Mouse (Mus musculus) CH12F3 (cell line): ENCODE data around the gene Ccdc171.
"Not testable (repeated sequence)": the region's sequence is repeated elsewhere in the genome, so short reads cannot be mapped to it uniquely, and the experiment has no call there.

Experiments used
- in situ Hi-C: fragments of 300-500 bp; cut with MboI; formaldehyde crosslinking; loops from 2 replicates; pipeline ENCODE4 v1.14.3; 2020; ENCODE audit warnings: low sequenced_read_pairs

Ccdc171 gene

DNA sequence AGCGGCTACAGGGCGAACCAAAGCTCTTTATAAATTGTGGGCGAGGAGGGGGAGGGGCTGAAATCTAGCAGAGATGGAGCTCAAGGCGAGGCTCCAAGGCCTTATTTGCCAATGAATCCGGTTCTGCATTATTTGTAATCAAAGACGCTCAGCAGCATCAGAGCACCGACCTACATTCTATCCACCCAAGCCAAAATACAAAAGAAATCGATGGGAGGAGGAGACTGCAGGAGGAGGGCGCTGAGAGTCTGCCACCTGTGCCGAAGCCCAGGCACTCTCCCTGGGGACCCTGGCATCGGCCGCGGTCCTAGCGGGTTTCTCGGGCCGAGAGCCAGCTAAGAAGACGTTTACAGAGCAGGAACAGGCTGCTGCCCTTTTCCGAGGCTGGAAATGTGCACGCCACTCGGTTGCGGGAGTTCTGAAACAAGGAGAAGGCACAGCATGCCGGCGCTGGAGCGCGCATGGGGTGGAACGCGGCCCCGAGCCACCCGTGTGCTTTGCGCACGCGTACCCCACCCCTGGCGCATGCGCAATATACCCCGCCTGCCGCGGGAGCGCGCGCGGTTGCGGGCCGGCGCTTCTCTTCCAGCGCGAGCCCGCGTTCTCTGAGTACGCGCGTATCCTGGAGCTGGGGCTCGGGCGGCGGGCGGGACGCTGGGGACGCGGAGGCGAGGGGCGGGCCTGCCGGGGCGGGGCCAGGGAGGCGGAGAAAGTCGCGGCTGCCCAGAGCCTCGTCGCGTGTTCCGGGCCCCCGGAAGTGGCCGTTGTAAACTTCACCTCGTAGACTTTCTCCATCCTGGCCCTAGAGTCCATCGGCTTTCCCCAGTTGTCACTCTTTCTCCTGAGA is at the start of gene Ccdc171:
TSS of gene Ccdc171 (plus strand) at position 703 of the 847 bp plus-strand sequence.
- in situ Hi-C loops, result no loop called here

DNA sequence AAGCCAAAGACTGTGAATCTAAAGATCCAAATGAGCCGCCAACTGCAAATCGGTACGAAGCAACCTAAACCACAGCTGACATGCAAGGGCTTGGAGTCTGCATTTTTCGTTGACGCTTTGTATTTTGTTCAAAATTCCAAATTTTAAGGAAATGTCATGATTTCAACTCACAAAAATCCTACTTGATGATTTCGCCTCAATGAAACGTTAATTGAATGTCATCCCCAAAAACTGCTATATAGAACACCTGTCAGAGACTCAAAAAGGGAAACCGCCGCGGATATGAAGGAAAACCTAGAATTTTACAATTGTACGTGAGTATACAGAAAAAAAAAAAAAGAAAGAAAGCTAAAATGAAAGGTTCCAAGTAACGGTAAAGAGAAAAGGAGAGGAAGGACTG is 40.1 kb upstream of the Ccdc171 start:
- in situ Hi-C loops, result no loop called here

DNA sequence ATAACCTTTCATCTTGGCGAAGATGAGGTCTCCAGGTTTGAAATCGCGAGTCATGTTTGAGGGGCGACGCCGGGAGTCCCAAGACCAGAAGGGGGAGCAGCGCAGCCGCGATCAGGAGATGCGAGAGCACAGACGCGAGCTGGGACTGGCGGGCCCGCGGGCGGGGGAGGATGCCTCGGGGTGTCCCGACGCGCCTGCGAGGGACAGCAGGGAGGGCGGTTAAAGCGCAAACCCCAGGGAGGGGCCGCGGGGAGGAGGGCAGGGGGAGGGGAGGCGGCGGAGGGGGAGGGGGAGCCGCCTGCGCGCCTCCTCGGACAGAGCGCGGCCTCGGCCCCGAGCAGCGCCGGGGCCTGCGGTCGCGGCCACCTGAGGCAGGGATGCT is 39.6 kb upstream of the Ccdc171 start:
- in situ Hi-C loops, result no loop called here

DNA sequence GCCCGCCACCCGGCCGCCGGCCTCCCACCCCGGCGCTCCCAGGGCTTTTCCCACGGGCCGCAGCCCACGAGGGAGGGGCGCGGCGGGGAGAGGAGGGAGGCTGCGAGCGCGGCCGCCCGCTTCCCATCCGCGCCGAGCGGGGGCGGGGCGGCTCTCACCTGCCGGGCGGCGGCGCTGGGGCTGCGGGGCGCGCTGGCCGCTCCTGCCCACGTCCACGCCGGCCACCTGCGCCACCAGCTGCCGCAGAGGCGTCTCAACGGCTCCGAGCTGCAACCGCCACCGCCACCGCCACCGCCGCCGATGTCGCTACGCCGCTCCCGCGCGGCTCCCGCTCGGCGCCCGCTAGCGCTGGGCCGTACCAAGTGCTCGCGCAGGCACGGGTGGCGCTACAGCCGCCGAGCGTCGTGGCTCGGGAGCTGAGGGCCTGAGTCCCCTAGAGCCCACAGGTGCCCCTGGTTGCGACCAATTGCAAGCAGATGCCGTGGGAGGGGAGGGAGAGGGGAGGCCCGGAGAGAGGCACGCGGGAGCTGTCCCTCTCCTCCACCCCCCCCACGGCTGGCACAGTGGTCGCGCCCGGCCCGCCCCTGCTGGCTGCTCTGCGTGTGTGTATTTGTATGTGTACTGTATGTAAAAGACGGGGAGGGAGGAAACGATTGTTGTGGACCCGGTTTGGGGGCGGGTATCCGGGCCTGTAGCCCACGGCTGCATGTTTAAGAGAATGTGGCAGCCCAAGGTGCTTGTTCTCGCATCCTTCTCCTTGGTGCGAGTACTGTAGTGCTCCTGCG is 39.0 kb upstream of the Ccdc171 start, which contains the start of gene Psip1:
TSS of gene Psip1 (minus strand) at position 343 of the 785 bp plus-strand sequence.
- in situ Hi-C loops, result no loop called here

DNA sequence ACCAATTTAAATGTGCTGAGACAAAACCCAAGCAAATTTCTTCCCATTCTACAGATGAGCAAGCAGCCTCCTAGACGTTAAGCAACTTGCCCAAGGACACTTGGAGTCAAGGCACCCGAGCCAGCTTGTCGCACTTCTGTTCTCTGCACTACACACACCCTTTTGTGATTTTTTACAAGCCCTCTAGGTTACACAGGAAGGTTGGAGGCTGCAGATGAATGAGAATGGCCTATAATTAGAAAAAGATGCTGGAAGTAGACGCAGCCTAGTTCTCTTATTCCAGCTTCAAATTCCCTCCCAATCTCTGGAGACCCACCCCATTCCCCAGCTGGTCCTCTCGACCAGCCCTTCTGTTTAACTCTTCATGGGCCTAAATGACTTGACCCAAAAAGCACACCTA is 36.2 kb upstream of the Ccdc171 start:
- in situ Hi-C loops, result no loop called here

DNA sequence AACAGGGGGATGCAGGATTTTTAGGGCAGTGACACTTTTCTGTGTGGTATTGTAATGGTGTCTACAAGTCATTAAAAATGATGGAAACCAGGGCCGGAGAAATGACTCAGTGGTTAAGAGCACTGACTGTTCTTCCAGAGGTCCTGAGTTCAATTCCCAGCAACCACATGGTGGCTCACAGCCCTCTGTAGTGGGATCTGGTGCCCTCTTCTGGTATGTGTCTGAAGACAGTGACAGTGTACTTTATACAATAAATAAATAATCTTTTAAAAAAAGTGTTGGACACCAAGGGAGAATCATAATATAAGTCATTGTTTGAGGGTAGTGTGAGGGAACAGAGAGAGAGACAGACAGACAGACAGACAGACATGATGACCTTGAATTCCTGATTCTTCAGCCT is 32.2 kb upstream of the Ccdc171 start:
- in situ Hi-C loops, result no loop called here

DNA sequence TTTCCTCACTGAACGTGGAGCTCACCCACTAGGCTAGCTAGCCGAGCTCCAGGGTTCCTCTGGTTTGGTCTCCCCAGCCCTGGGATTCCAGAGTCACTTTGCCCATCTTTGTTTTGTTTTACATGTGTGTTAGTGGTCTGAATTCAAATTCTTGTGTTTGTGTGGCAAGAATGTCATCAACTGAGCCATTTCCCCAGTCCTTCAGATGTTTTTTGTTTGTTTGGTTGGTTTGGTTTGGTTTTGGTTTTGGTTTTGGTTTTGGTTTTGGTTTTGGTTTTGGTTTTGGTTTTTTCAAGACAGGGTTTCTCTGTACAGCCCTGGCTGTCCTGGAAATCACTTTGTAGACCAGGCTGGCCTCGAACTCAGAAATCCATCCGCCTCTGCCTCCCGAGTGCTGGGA is 28.3 kb upstream of the Ccdc171 start:
- in situ Hi-C loops, result not testable (repeated sequence)

DNA sequence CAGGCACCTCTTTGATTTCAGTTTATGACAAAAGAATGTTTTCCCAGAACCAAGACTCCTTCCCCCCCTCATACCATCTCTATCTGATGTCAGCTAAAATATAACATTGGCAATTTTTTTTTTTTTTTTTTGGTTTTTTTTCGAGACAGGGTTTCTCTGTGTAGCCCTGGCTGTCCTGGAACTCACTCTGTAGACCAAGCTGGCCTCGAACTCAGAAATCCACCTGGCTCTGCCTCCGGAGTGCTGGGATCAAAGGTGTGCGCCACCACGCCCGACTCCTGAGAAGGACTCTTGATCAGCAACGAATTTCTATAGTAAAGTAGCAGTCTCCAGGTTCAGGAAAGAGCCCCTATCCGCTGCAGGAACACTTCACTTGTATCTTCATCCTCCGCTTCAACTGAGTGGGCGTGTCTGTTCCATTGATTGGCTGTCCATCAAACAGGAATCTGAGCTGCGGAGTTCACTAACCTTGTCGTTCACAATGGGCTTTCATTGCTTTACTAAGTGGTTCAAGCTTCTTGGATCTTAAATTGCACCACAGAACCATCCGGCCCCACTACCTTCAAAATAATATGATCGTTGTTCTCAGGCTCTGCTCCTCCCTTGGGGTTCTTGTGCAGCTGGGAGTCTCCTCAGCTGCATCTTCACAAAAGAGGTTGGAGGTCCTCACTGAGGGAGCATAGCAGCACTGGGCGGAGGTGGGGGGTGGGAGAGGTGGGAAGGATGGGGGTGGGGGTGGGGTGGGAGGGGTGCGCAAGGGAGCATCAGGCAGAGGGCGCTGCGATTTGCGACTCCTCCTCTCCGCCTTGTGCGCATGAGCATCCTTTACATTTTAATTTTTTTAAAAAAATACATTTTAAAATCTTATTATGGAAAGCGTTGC is 24.9 kb upstream of the Ccdc171 start:
- in situ Hi-C loops, result no loop called here

DNA sequence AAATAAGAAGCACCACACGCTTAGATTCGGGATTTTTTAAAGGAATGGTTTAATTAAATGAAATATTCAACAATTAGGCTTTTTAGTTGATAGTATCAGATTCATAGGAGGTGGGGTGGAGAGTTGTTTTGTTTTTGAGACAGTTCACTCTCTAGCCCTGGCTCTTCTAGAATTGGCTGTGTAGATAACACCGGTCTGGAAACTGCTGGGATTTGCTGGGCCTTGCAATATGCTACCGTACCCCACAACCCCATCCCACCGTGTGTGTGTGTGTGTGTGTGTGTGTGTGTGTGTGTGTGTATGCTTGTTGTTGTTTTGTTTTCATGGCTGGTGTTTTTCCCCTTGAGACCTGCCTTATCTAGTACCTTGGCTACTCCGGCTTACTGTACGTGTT is 24.3 kb upstream of the Ccdc171 start:
- in situ Hi-C loops, result no loop called here

DNA sequence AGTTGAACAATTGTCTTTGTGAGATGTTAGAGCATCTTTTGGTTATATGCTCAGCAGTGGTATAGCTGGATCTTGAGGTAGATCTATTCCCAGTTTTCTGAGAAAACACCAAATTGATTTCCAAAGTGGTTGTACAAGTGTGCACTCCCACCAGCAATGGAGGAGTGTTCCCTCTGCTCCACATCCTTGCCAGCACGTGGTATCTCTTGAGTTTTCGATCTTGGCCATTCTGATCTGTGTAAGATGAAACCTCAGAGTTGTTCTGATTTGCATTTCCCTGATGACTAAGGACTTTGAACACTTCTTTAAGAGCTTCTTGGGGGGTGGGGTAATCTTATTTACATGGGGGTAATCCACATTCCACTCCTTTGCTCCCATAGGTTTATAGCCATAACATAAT is 15.7 kb upstream of the Ccdc171 start:
- in situ Hi-C loops, result no loop called here

DNA sequence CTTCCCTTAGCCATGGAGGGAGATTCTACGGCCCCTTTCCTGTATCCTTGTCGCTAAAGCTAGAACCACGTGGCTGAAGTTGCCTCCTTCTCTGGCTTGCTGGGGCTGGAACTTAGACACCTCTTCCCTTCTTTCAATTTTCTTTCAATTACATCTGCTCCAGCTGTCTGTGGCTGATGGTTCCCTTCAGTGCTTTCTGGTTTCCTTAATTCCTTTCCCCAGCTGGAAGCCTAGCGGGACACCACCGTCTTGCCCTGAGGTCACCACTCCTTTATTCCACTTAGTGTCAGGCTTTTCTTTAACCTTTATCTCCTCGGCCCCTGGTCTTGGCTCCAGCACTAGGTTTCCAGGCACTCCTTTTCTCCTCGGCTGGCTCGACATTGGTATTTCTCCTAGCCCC is 14.3 kb upstream of the Ccdc171 start:
- in situ Hi-C loops, result no loop called here

DNA sequence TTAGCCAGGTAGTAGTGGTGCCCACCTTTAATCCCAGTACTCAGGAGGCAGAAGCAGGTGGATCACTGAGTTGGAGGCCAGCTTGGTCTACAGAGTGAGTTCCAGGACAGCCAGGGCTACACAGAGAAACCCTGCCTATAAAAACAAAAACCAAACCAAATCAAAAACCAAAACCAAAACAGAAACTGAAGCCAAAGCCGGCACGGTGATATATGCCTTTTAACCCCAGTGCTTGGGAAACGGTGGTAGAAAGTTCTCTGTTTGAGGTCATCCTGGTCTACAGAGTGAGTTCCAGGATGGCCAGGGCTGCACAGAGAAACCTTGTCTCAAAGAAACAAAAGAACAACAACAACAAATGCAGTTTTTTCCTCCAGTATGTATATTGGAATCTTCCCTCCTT is 13.1 kb upstream of the Ccdc171 start:
- in situ Hi-C loops, result no loop called here

DNA sequence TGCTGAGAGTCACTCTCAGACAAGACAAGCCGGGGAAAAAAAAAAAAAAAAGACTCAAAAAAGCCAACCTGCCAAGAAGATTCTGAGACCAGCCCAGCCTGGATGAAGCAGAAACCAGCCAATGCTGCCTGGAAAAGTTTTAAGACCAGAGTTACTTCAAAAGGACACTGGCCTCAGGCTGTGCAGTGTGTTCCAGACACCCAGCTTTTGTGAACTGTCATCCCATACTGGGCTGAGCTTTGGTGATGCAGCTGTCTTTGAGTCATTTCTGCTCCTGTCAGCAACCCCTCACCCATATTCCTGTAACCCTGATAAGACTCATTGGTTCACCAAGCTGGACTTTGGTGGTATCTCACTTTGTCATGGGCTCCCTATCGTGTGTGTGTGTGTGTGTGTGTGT is 12.7 kb upstream of the Ccdc171 start:
- in situ Hi-C loops, result no loop called here

DNA sequence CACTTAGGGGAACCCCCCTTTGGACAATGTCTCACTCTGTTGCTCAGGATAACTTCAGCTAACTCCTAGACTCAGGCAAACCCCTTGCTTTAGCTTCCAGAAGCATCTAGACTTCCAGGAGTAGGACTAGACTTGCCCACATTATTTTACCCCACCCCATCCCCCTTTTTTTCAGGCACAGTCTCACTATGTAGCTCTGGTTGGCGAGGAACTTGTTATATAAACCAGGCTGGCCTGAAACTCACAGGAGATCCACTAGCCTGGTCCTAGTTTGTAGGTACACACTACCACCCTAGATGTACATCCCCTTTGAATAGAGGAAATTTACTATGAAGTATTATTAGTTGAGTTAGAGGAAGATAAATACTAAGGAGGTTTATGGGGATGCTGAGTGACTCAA is 11.2 kb upstream of the Ccdc171 start:
- in situ Hi-C loops, result no loop called here

DNA sequence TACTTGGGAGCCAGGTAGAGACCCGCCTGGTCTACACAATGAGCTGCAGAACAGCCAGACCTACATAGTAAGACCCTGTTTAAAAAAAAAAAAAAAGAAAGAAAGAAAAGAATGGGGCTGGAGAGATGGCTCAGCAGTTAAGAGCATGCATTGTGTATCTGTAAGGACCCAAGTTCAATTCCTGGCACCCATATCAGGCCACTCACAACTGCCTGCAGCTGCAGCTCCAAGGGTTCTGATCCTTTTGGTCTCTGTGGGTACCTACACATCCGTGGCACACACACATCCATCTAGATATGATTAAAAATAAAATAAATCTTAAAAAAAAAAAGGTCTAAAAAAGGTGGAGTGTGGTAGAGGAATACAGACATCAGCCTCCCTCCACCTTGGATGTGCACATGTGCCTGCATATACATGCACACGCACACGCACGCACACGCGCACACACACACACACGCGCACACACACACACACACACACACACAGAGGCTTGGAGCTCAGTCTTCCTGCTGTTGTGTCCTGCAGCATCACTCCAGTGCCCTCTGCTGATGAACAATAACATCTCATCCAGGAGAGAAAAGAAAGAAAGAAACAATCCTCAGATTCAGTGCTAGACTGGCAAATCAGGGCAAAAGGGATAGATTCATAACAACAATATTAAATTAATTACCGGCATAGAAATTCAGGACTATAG is 10.2 kb upstream of the Ccdc171 start:
- in situ Hi-C loops, result no loop called here

DNA sequence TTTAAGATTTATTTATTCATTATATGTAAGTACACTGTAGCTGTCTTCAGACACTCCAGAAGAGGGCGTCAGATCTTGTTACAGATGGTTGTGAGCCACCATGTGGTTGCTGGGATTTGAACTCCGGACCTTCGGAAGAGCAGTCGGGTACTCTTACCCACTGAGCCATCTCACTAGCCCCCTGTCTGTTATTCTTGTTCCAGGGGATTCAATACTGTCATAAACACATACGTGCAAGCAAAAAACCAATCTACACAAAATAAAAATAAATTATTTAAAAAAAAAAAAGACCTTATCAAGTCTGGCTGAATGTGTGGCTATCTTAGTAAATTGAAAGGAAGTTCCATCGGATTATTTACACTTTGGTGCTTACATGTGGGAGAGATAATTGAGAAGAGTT is 9.2 kb upstream of the Ccdc171 start:
- in situ Hi-C loops, result not testable (repeated sequence)

DNA sequence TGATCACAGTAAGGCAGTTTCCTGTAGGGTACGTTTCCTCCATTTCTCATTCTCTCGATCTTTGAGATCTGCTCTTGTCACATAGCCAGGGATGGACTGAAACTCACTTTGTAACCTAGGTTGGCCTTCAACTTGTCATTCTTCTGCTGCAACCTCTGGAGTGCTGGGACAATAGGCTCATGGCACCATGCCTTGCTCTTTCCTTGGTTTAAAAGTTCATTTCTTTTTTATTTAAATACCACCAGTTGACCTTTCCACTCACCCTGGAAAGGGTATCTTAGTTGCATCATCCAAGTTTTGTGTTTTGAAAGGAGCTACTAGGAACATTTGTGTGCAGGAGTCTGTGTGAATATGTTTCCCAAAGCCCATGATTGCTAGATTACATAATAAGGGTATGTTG is 6.2 kb upstream of the Ccdc171 start:
- in situ Hi-C loops, result no loop called here

DNA sequence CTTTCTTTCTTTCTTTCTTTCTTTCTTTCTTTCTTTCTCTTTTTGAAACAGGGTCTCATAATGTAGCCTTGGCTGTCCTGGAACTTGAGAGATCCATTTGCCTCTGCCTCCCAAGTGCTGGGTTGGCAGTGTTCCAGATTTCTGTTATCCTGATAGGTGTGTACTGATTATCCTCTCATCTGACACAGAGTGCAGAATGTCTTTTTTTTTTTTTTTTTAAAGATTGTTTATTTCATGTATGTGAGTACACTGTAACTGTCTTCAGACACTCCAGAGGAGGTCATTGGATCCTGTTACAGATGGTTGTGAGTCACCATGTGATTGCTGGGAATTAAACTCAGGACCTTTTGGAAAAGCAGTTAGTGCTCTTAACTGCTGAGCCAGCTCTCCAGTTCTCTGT is 5.5 kb upstream of the Ccdc171 start:
- in situ Hi-C loops, result no loop called here

DNA sequence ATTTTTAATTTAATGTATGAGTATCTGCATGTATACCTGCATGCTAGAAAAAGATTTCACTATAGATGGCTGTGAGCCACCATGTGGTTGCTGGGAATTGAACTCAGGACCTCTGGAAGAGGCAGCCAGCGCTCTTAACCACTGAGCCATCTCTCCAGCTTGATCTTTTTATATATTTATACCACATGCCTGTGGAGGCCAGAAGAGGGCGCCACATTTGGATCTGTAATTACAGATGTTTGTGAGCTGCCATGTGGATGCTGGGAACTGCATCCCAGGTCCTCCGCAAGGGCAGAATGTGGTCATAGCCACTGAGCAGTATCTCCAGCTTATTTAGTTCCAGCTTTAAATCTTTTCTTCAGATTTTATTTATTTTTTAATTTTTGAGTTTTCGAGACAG is 5.0 kb upstream of the Ccdc171 start:
- in situ Hi-C loops, result no loop called here

DNA sequence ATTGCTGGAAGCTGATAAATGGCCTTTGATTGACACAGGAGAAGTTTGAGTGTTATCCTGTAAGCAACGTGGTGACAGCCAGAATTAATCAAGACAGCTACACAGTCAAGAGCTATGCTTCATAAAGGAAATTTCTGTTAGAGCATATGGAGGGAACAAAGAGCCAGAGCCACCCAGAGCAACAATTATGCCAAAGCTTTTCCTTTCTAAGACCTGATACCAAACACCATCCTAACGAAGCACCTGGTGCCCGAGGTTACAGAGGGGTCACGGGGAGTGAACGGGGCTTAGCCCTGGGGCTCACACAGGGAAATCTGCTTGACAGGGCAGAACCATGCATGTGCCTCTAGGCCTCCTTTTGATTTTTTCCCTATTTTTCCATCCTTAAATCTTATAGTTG is 3.3 kb upstream of the Ccdc171 start:
- in situ Hi-C loops, result no loop called here

DNA sequence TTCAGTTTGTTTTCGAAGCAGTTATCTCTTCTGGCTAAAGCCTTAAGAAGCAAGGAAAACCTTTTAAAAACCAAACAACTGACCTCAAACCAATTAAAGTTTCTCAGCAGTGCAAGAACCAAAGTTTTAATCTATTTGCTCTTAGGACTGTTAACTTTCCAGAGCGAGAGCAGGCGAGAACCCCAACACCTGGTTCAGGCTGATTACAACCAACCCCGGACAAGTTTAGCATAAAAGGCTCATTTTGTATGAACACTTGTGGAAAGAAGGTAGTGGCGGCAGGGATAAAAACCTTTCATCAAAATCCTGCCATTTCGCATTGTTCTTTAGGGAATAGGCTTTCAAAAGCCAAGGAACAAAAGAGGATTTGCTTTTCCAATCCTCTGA is 896 bp upstream of the Ccdc171 start:
- in situ Hi-C loops, result no loop called here
